Mouse (Mus musculus): ENCODE results near the gene Ints6l. TPM values are rescaled to one million over a fixed set of nuclear protein-coding genes. Genes with fewer than 3 reads are reported as not detected.
A peak's percentile ranks its signal among the peaks of the same experiment; 100 is the strongest.

Ints6l gene
- polyA plus RNA-seq, 1 experiment from 2014 or later, result 20.3 TPM

- H3K4me2 ChIP-seq (ENCODE audit: low read length), result peak overlapping the region; percentile 58
- WGBS, result 10% methylated on average over 48 of the region's 65 CpGs
- H3K4me3 ChIP-seq (ENCODE audit: low read length), result peak overlapping the region; percentile 58
- H3K36me3 ChIP-seq (ENCODE audit: control insufficient read depth, insufficient read depth, low read length), result no peaks in the 10 kb centered on the region
- no peaks in the 10 kb centered on the region for H3K27me3 ChIP-seq (replicated peaks; ENCODE audit: control insufficient read depth, insufficient read depth, low read length)
- H3K9me3 ChIP-seq (ENCODE audit: control insufficient read depth, low read length), result no peaks in the 10 kb centered on the region
- peak overlapping the region; percentile 80 for H3K9ac ChIP-seq (ENCODE audit: low read depth, low read length)
- H3K27ac ChIP-seq (ENCODE audit: low read depth, low read length), result peak overlapping the region; percentile 97
- H3K4me1 ChIP-seq (ENCODE audit: control insufficient read depth, insufficient read depth, low read depth, low read length), result peaks cover 3% of the 10 kb centered on the region; the same call in 1 of the 2 replicates
- peak; percentile 97 for ATAC-seq
Measured at GRCm38 (mm10) chrX:56455372-56456246, 952 bp downstream of the Ints6l start.

- peak overlapping the region; percentile 57 for H3K4me2 ChIP-seq (ENCODE audit: low read length)
- ATAC-seq, result peak; percentile 21
Measured at GRCm38 (mm10) chrX:56456379-56456778, 1.7 kb downstream of the Ints6l start.

GRCm38 (mm10) chrX:56462020-56462933 is 7.6 kb downstream of the Ints6l start:
- H3K4me3 ChIP-seq (ENCODE audit: low read length), result no peak overlapping the region

More at GRCm38 (mm10) chrX:56456379-56456778, 1.7 kb downstream of the Ints6l start:
- Histone ChIP-seq H3K27ac (ENCODE audit: low read depth, low read length) (peak overlapping the region; percentile 97), H3K9ac (ENCODE audit: low read depth, low read length) (peak overlapping the region; percentile 80), H3K36me3 (ENCODE audit: control insufficient read depth, insufficient read depth, low read length) (no peaks in the 10 kb centered on the region), H3K4me1 (ENCODE audit: control insufficient read depth, insufficient read depth, low read depth, low read length) (peaks cover 3% of the 10 kb centered on the region; the same call in 1 of the 2 replicates), H3K9me3 (ENCODE audit: control insufficient read depth, low read length) (no peaks in the 10 kb centered on the region), H3K27me3 (replicated peaks; ENCODE audit: control insufficient read depth, insufficient read depth, low read length) (no peaks in the 10 kb centered on the region), H3K4me3 (ENCODE audit: low read length) (peak overlapping the region; percentile 58)
- WGBS, result 17% methylated on average over 8 of the region's 8 CpGs

GRCm38 (mm10) chrX:56464906-56465305 is 10.2 kb downstream of the Ints6l start:
- H3K27me3 ChIP-seq (replicated peaks; ENCODE audit: control insufficient read depth, insufficient read depth, low read length), result no peaks in the 10 kb centered on the region
- H3K9ac ChIP-seq (ENCODE audit: low read depth, low read length), result no peak overlapping the region
- ATAC-seq, result no peak
- no peaks in the 10 kb centered on the region for H3K9me3 ChIP-seq (ENCODE audit: control insufficient read depth, low read length)
- H3K36me3 ChIP-seq (ENCODE audit: control insufficient read depth, insufficient read depth, low read length), result no peaks in the 10 kb centered on the region; the same call in 1 of the 2 replicates
- no peaks in the 10 kb centered on the region for H3K4me1 ChIP-seq (ENCODE audit: control insufficient read depth, insufficient read depth, low read depth, low read length)
- H3K4me3 ChIP-seq (ENCODE audit: low read length), result no peak overlapping the region
- H3K27ac ChIP-seq (ENCODE audit: low read depth, low read length), result no peak overlapping the region
- WGBS, result 94% methylated on average over 1 of the region's 1 CpGs
- H3K4me2 ChIP-seq (ENCODE audit: low read length), result no peak overlapping the region

More at GRCm38 (mm10) chrX:56462020-56462933, 7.6 kb downstream of the Ints6l start:
- H3K27ac ChIP-seq (ENCODE audit: low read depth, low read length), result no peak overlapping the region
- no peaks in the 10 kb centered on the region for H3K4me1 ChIP-seq (ENCODE audit: control insufficient read depth, insufficient read depth, low read depth, low read length)
- H3K27me3 ChIP-seq (replicated peaks; ENCODE audit: control insufficient read depth, insufficient read depth, low read length), result no peaks in the 10 kb centered on the region
- no peak overlapping the region for H3K4me2 ChIP-seq (ENCODE audit: low read length)
- no peaks in the 10 kb centered on the region; the same call in 1 of the 2 replicates for H3K36me3 ChIP-seq (ENCODE audit: control insufficient read depth, insufficient read depth, low read length)
- no peak for ATAC-seq
- no peaks in the 10 kb centered on the region for H3K9me3 ChIP-seq (ENCODE audit: control insufficient read depth, low read length)
- WGBS, result 81% methylated on average over 14 of the region's 14 CpGs
- H3K9ac ChIP-seq (ENCODE audit: low read depth, low read length), result no peak overlapping the region

DNA sequence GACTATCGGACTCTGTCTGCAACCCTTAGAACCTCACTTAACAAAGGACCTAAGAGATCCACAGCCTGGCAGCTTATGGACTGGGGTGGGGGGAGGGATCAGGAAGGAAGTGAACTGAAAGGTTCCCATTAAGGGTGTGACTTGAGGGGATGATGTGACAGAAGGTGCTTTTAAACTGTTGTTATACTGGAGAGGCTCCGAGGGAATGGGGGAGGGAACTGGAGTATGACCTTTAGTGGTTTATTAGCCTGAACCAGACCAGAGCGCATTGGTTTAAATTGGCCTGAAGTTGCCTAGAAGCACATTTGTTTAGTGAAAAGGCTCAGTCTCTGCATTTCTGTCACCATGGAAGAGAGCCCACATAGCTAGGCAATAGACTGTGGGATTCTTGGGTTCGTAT is 13.0 kb downstream of the Ints6l start:
- Histone ChIP-seq H3K27me3 (replicated peaks; ENCODE audit: control insufficient read depth, insufficient read depth, low read length) (no peaks in the 10 kb centered on the region), H3K9ac (ENCODE audit: low read depth, low read length) (no peak overlapping the region), H3K4me2 (ENCODE audit: low read length) (no peak overlapping the region), H3K27ac (ENCODE audit: low read depth, low read length) (no peak overlapping the region), H3K9me3 (ENCODE audit: control insufficient read depth, low read length) (no peaks in the 10 kb centered on the region), H3K4me3 (ENCODE audit: low read length) (no peak overlapping the region), H3K4me1 (ENCODE audit: control insufficient read depth, insufficient read depth, low read depth, low read length) (no peaks in the 10 kb centered on the region), H3K36me3 (ENCODE audit: control insufficient read depth, insufficient read depth, low read length) (no peaks in the 10 kb centered on the region; the same call in 1 of the 2 replicates)
- WGBS, result 72% methylated on average over 4 of the region's 4 CpGs
- 0 out of 2 replicates have a peak, but pooled peaks have one; percentile 52 for ATAC-seq

DNA sequence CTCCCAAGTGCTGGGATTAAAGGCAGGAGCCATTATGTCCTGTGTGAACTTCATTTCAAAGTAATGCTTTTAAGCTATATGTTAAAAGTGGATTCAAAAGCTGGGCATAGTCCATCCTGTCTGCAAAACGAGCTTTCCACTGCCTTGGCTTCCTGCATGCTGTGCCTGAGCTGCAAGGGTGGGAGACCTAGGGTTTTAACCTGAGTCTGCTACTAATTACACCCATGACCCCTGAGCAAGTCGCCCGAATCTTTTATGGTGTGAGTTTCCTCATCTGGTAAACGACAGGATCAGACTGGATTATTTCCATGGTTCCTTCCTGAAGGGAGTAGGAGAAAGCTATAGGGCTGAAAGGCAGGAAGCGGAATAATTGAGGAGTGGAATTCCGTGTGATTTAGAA is 13.8 kb downstream of the Ints6l start:
- no peaks in the 10 kb centered on the region; the same call in 1 of the 2 replicates for H3K36me3 ChIP-seq (ENCODE audit: control insufficient read depth, insufficient read depth, low read length)
- ATAC-seq, result no peak
- WGBS, result 67% methylated on average over 6 of the region's 6 CpGs
- H3K9me3 ChIP-seq (ENCODE audit: control insufficient read depth, low read length), result no peaks in the 10 kb centered on the region
- no peak overlapping the region for H3K27ac ChIP-seq (ENCODE audit: low read depth, low read length)
- H3K9ac ChIP-seq (ENCODE audit: low read depth, low read length), result no peak overlapping the region
- no peaks in the 10 kb centered on the region for H3K4me1 ChIP-seq (ENCODE audit: control insufficient read depth, insufficient read depth, low read depth, low read length)
- H3K27me3 ChIP-seq (replicated peaks; ENCODE audit: control insufficient read depth, insufficient read depth, low read length), result no peaks in the 10 kb centered on the region
- no peak overlapping the region for H3K4me3 ChIP-seq (ENCODE audit: low read length)
- H3K4me2 ChIP-seq (ENCODE audit: low read length), result no peak overlapping the region

GRCm38 (mm10) chrX:56474035-56474434 is 19.4 kb downstream of the Ints6l start:
- Histone ChIP-seq H3K9me3 (ENCODE audit: control insufficient read depth, low read length) (no peaks in the 10 kb centered on the region), H3K9ac (ENCODE audit: low read depth, low read length) (no peak overlapping the region), H3K36me3 (ENCODE audit: control insufficient read depth, insufficient read depth, low read length) (no peaks in the 10 kb centered on the region), H3K4me1 (ENCODE audit: control insufficient read depth, insufficient read depth, low read depth, low read length) (no peaks in the 10 kb centered on the region), H3K27ac (ENCODE audit: low read depth, low read length) (no peak overlapping the region), H3K4me2 (ENCODE audit: low read length) (no peak overlapping the region), H3K27me3 (replicated peaks; ENCODE audit: control insufficient read depth, insufficient read depth, low read length) (no peaks in the 10 kb centered on the region), H3K4me3 (ENCODE audit: low read length) (no peak overlapping the region)
- WGBS, result 64% methylated on average over 8 of the region's 8 CpGs
- no peak for ATAC-seq

GRCm38 (mm10) chrX:56477553-56477952 is 22.9 kb downstream of the Ints6l start:
- ATAC-seq, result no peak
- Histone ChIP-seq H3K36me3 (ENCODE audit: control insufficient read depth, insufficient read depth, low read length) (no peaks in the 10 kb centered on the region; the same call in 1 of the 2 replicates), H3K4me2 (ENCODE audit: low read length) (no peak overlapping the region), H3K9me3 (ENCODE audit: control insufficient read depth, low read length) (no peaks in the 10 kb centered on the region), H3K4me1 (ENCODE audit: control insufficient read depth, insufficient read depth, low read depth, low read length) (no peaks in the 10 kb centered on the region), H3K9ac (ENCODE audit: low read depth, low read length) (no peak overlapping the region), H3K4me3 (ENCODE audit: low read length) (no peak overlapping the region), H3K27me3 (replicated peaks; ENCODE audit: control insufficient read depth, insufficient read depth, low read length) (no peaks in the 10 kb centered on the region), H3K27ac (ENCODE audit: low read depth, low read length) (no peak overlapping the region)
- WGBS, result 93% methylated on average over 3 of the region's 3 CpGs

Data from hindbrain, embryonic 16.5 days (tissue).